Mouse (Mus musculus) bone marrow macrophage, adult 2 months (primary cell): ENCODE results near the gene Marveld2.

Experiments used
- CTCF ChIP-seq: IDR thresholded peaks from 2 replicates; pipeline ENCODE4 v1.5.1; 2012; ENCODE audit warnings: low read depth, mild to moderate bottlenecking, low read length, moderate library complexity
- POLR2A ChIP-seq: IDR thresholded peaks from 2 replicates; pipeline ENCODE4 v1.6.1; 2012; ENCODE audit warnings: mild to moderate bottlenecking, low read depth, low read length, borderline replicate concordance

- no peak for TF ChIP-seq CTCF
- TF ChIP-seq POLR2A, result no peak
Observed at GRCm38 (mm10) chr13:100559449-100559848, 57.3 kb downstream of the Marveld2 start.
